Mouse (Mus musculus): Measurements from ENCODE around the gene Mfrp. TPM values are rescaled to one million over a fixed set of nuclear protein-coding genes. Genes with fewer than 3 reads are reported as not detected.

Mfrp gene
- polyA plus RNA-seq, 1 experiment = 5.4 TPM

DNA sequence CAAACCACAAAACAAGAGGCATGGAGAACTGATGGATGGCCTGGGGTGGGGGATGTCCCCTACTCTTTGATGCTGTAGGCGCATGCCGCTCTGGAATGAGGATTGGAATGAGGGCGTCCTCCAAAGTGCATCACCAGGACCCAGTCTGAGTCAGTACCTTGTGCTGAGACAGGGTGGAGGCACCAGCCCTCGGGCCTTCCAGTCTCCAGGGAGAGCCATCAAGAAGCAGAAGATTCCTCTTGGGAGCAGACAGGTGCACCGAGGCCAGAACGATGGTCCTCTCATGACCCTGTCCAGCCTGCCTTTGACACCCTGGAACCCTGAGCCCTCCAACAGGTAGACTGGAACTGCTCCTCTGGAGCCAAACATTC is 33.6 kb upstream of the Mfrp start:
- WGBS = 88% methylated on average over 6 of the region's 6 CpGs
- TF ChIP-seq POLR2A (IDR thresholded peaks at IDR 0.05; ENCODE audit: low read depth, low read length) = no peak
- no peak for TF ChIP-seq CTCF (conservative IDR thresholded peaks at IDR 0.05; ENCODE audit: insufficient read depth, insufficient read length, low read depth, low read length)
- Histone ChIP-seq H3K4me3 (ENCODE audit: insufficient read depth, low read depth, low read length) (no peak overlapping the region), H3K36me3 (ENCODE audit: control insufficient read depth, insufficient read depth, low read length) (no peaks in the 10 kb centered on the region), H3K27ac (ENCODE audit: insufficient read depth, low read depth, low read length) (no peak overlapping the region), H3K27me3 (replicated peaks; ENCODE audit: control insufficient read depth, insufficient read depth, low read length) (no peaks in the 10 kb centered on the region), H3K4me1 (ENCODE audit: control insufficient read depth, insufficient read depth, low read length) (no peaks in the 10 kb centered on the region)
- DNase-seq = no peak

DNA sequence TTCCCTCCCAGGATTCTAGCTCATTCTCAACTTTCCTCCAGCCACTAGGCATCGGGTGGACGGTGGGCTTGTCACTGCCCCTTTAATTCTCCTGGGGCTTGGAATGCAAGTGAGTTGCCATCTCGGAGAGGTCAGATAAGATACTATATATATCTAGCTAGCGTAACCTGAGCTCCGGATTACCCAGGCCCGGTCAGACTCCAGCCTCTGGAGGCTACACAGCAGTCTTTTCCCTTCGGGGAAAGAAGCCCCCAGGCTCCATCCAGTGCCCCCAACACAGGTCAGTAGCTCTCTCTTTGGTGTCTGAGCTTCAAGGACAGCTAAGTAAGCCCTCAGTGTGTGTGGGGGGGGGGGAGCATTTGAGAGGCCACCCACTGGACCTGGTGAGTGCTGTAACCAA is 32.3 kb upstream of the Mfrp start:
- Histone ChIP-seq H3K4me3 (ENCODE audit: insufficient read depth, low read depth, low read length) (no peak overlapping the region), H3K36me3 (ENCODE audit: control insufficient read depth, insufficient read depth, low read length) (no peaks in the 10 kb centered on the region), H3K27me3 (replicated peaks; ENCODE audit: control insufficient read depth, insufficient read depth, low read length) (no peaks in the 10 kb centered on the region), H3K27ac (ENCODE audit: insufficient read depth, low read depth, low read length) (no peak overlapping the region), H3K4me1 (ENCODE audit: control insufficient read depth, insufficient read depth, low read length) (no peaks in the 10 kb centered on the region)
- TF ChIP-seq CTCF (conservative IDR thresholded peaks at IDR 0.05; ENCODE audit: insufficient read depth, insufficient read length, low read depth, low read length) (no peak), POLR2A (IDR thresholded peaks at IDR 0.05; ENCODE audit: low read depth, low read length) (no peak)
- WGBS = 50% methylated on average over 7 of the region's 7 CpGs
- no peak for DNase-seq

DNA sequence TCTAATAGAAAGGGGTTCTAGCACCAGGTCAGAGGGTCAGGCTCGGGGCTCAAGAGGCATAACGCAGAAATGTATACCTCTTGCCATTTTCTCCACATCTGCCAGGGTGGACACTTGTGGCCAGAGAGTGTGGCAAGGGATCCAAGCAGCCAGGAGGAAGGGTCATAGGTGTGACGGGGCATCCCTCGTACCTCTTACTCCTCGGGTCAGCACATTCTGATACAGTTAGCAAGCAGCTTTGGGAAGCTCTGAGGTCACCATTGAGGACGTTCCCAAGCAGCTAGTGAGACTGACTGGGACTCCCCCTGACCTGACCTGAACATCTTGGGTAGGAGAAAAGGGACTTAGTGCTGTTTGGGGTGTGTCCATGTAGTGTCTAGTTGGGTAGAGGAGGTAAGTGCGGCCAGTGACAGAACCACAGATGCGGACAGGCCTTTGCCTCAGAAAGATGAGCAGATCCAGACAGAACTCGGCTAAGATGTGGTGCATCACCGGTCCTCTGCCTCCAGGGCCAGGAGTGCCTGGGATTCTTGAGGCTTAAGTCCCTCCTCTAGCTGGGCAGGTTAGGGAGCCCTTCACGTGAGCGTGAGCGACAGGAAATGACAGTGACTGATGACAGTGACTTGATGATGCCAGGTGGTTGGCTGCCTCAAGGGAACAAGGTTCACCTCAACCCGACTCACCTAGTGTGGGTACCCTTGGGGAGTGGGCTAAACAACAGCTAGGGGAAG is 31.3 kb upstream of the Mfrp start:
- no peak for TF ChIP-seq CTCF (conservative IDR thresholded peaks at IDR 0.05; ENCODE audit: insufficient read depth, insufficient read length, low read depth, low read length)
- TF ChIP-seq POLR2A (IDR thresholded peaks at IDR 0.05; ENCODE audit: low read depth, low read length) = no peak
- no peak for DNase-seq
- Histone ChIP-seq H3K4me3 (ENCODE audit: insufficient read depth, low read depth, low read length) (no peak overlapping the region), H3K27ac (ENCODE audit: insufficient read depth, low read depth, low read length) (no peak overlapping the region), H3K36me3 (ENCODE audit: control insufficient read depth, insufficient read depth, low read length) (no peaks in the 10 kb centered on the region), H3K27me3 (replicated peaks; ENCODE audit: control insufficient read depth, insufficient read depth, low read length) (no peaks in the 10 kb centered on the region), H3K4me1 (ENCODE audit: control insufficient read depth, insufficient read depth, low read length) (peaks cover 4% of the 10 kb centered on the region; the same call in 1 of the 2 replicates)
- 82% methylated on average over 14 of the region's 14 CpGs for WGBS

DNA sequence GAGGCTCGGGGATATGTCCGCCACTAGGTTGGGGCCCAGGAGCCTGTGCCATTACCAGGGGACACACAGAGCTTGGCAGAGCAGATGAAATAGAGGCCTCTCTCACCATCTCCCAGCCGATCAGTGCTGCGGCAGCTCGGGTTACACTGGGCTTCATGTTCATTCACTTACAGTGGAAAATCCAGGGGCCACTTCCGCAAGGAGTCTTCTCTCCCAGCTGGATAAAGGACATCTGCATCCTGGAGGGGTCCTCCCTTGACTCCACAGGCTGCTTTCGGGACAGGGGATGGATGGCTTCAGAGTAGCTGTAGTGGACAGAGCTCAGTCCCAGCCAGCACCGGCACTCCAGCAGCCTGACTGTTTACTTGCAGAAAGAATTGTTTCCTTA is 30.7 kb upstream of the Mfrp start:
- Histone ChIP-seq H3K27ac (ENCODE audit: insufficient read depth, low read depth, low read length) (no peak overlapping the region), H3K36me3 (ENCODE audit: control insufficient read depth, insufficient read depth, low read length) (no peaks in the 10 kb centered on the region), H3K27me3 (replicated peaks; ENCODE audit: control insufficient read depth, insufficient read depth, low read length) (no peaks in the 10 kb centered on the region), H3K4me1 (ENCODE audit: control insufficient read depth, insufficient read depth, low read length) (peaks cover 10% of the 10 kb centered on the region; the same call in 1 of the 2 replicates), H3K4me3 (ENCODE audit: insufficient read depth, low read depth, low read length) (no peak overlapping the region)
- WGBS = 76% methylated on average over 8 of the region's 8 CpGs
- DNase-seq = no peak
- TF ChIP-seq CTCF (conservative IDR thresholded peaks at IDR 0.05; ENCODE audit: insufficient read depth, insufficient read length, low read depth, low read length) = no peak
- TF ChIP-seq POLR2A (IDR thresholded peaks at IDR 0.05; ENCODE audit: low read depth, low read length) = no peak

DNA sequence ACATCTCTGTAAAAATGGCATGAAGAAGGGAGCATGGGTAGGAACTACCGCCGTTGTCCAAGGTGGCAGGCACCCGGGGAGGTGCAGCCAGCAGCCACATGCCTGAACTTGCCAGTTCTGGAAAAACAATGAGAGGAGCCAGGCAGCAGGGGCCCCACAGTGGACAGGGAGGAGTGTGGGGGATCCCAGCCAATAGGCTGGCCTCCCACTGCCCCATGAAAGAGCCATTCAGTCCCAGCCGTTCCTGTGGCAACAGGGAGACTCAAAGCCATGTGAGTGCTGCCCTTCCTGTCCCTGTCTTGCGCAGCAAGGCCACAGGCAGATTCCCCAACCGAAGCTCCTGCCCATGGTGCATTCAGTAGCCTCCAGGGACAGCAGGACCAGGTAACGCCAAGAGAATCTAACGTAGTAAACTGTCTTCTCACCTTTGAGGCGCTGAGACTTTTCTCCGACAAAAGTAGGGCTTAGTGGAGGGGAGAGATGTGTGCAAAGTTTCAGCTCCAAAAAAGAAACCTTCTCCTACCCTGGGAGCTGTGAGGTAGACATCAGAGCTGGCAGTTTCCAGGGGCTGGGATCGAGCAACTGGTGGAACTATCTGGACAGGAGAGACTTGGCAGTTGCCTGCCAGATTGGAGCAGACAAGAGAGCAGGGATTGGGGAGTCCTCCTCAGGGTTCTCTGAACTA is 29.5 kb upstream of the Mfrp start:
- DNase-seq = no peak
- H3K27ac ChIP-seq (ENCODE audit: insufficient read depth, low read depth, low read length) = no peak overlapping the region
- no peaks in the 10 kb centered on the region for H3K27me3 ChIP-seq (replicated peaks; ENCODE audit: control insufficient read depth, insufficient read depth, low read length)
- WGBS = 56% methylated on average over 11 of the region's 11 CpGs
- TF ChIP-seq CTCF (conservative IDR thresholded peaks at IDR 0.05; ENCODE audit: insufficient read depth, insufficient read length, low read depth, low read length) = no peak
- TF ChIP-seq POLR2A (IDR thresholded peaks at IDR 0.05; ENCODE audit: low read depth, low read length) = no peak
- no peaks in the 10 kb centered on the region for H3K36me3 ChIP-seq (ENCODE audit: control insufficient read depth, insufficient read depth, low read length)
- peaks cover 12% of the 10 kb centered on the region for H3K4me1 ChIP-seq (ENCODE audit: control insufficient read depth, insufficient read depth, low read length)
- no peak overlapping the region for H3K4me3 ChIP-seq (ENCODE audit: insufficient read depth, low read depth, low read length)

DNA sequence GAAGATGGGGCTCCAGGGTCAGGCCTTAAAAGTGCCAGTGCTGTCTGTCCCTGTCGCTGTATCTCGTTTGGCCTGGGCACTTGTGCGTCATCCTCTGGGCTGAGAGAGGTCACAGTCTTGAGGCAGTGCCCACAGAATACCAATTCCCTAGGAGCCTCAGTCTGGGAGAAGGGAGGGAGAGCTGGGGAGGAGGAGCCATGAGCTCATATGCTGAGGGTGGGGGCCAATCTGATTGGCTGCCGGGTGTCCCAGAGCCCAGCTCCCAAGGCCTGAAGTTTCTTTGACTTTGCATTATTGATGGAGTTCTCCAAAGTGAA is 29.0 kb upstream of the Mfrp start:
- H3K27ac ChIP-seq (ENCODE audit: insufficient read depth, low read depth, low read length) = no peak overlapping the region
- no peaks in the 10 kb centered on the region for H3K36me3 ChIP-seq (ENCODE audit: control insufficient read depth, insufficient read depth, low read length)
- DNase-seq = no peak
- no peak overlapping the region for H3K4me3 ChIP-seq (ENCODE audit: insufficient read depth, low read depth, low read length)
- H3K27me3 ChIP-seq (replicated peaks; ENCODE audit: control insufficient read depth, insufficient read depth, low read length) = no peaks in the 10 kb centered on the region
- TF ChIP-seq CTCF (conservative IDR thresholded peaks at IDR 0.05; ENCODE audit: insufficient read depth, insufficient read length, low read depth, low read length) = no peak
- no peak for TF ChIP-seq POLR2A (IDR thresholded peaks at IDR 0.05; ENCODE audit: low read depth, low read length)
- WGBS = 55% methylated on average over 4 of the region's 4 CpGs
- peaks cover 17% of the 10 kb centered on the region for H3K4me1 ChIP-seq (ENCODE audit: control insufficient read depth, insufficient read depth, low read length)

DNA sequence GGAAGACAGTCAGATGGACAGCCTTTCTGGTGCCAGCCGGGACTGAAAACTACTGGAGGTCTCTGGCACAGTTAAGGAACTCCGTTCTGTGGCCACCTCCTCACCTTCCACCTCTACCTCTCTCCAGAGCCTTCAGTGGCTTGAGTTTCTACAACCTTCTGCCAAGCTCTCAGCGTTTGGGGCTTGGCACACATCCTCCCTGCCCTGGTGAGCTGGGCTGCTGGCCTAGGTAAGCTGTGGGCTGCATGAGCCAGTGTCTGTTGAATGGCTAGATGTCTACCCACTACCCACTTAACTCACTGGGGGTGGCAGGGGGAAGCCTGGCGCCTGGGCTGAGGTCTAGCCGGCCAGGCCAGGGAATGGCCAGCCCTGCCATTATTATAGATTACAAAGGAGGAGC is 28.4 kb upstream of the Mfrp start:
- Histone ChIP-seq H3K27me3 (replicated peaks; ENCODE audit: control insufficient read depth, insufficient read depth, low read length) (no peaks in the 10 kb centered on the region), H3K36me3 (ENCODE audit: control insufficient read depth, insufficient read depth, low read length) (no peaks in the 10 kb centered on the region), H3K4me3 (ENCODE audit: insufficient read depth, low read depth, low read length) (no peak overlapping the region), H3K27ac (ENCODE audit: insufficient read depth, low read depth, low read length) (no peak overlapping the region), H3K4me1 (ENCODE audit: control insufficient read depth, insufficient read depth, low read length) (peaks cover 23% of the 10 kb centered on the region)
- 85% methylated on average over 5 of the region's 5 CpGs for WGBS
- TF ChIP-seq POLR2A (IDR thresholded peaks at IDR 0.05; ENCODE audit: low read depth, low read length) (no peak), CTCF (conservative IDR thresholded peaks at IDR 0.05; ENCODE audit: insufficient read depth, insufficient read length, low read depth, low read length) (no peak)
- DNase-seq = no peak

Data from kidney, adult 2 months (tissue).